Mouse (Mus musculus) limb, embryonic 10.5 days (tissue): ENCODE results near the gene Alg1. TPM values are rescaled to one million over a fixed set of nuclear protein-coding genes. Genes with fewer than 3 reads are reported as not detected.

Experiments used
- DNase-seq: peaks from one replicate; pipeline ENCODE4 v3.0.0-alpha.2; 2017; ENCODE audit warnings: low spot score
- H3K27ac ChIP-seq: fragments of 300-500 bp; sonication (generic); 2 replicates; pipeline ENCODE4 v1.5.1; 2016; ENCODE audit warnings: mild to moderate bottlenecking
- H3K27me3 ChIP-seq: fragments of 300-500 bp; sonication (generic); 2 replicates; pipeline ENCODE4 v1.6.1; 2016; ENCODE audit warnings: low read depth, mild to moderate bottlenecking; ENCODE audit not compliant: poor library complexity, severe bottlenecking
- H3K36me3 ChIP-seq: fragments of 300-500 bp; sonication (generic); 2 replicates; pipeline ENCODE4 v1.6.1; 2016; ENCODE audit warnings: mild to moderate bottlenecking, moderate library complexity
- H3K4me1 ChIP-seq: fragments of 300-500 bp; sonication (generic); 2 replicates; pipeline ENCODE4 v1.6.1; 2016
- H3K4me3 ChIP-seq: fragments of 300-500 bp; sonication (generic); 2 replicates; pipeline ENCODE4 v1.5.1; 2016; ENCODE audit warnings: mild to moderate bottlenecking, moderate library complexity
- H3K9me3 ChIP-seq: fragments of 300-500 bp; sonication (generic); replicated peaks from 2 replicates; pipeline ENCODE4 v1.6.1; 2016; ENCODE audit warnings: mild to moderate bottlenecking
- WGBS: fragments of 180-500 bp; shearing (Covaris S2); methylation state at CpG from one replicate; pipeline ENCODE4 v1.1.7; 2016; 5-methylcytosine and 5-hydroxymethylcytosine counted together
- polyA plus RNA-seq: library from polyadenylated mRNA; unstranded; fragments of >200 nt; fragmentation: Nextera tagmentation; extraction: Ambion mirVana; gene quantifications from 2 replicates; pipeline ENCODE4 v1.2.1, GENCODE M21; 2016

Alg1 gene
- polyA plus RNA-seq: 25.9 and 29.9 TPM in 2 replicates

DNA sequence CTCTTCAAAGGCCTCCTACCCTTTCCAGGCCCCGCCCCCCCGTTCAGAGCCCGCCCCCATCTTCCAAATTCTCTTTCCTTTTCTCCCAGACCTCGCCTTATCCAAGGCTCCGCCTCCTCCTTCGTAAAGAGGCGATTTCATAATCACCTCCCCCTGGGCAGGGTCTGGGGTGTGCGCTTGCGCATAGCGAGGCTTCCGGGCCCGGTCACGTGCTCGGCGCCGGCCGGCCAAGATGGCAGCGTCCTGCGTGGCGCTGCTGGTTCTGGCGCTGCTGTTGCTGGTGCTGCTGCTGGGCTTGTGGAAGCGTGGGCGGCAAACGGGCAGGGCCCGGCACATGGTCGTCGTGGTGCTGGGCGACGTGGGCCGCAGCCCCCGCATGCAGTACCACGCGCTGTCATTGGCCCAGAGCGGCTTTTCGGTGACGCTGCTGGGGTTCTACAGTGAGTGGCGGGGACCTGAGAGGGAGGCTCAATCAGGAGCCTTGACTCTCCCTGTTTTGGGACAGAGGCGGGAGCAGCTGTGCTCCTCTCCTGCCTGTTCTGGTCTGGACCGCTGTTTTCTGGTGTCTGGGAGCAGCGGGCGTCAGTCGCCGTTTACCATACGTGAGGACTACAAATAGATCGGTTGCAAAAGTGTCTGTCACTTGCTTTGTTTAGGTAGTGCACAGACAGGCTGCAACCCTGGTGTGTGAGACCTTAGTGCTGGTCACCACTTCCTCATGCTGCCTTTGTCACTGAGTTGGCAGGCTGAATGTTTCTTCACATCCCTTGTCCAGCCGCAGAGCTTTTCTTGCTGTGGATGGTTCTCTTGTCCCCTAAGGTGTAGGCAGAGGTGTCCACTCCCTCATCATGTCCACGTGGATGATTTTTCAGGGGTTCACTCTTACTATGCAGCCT is at the start of gene Alg1:
Gene Alg1, plus strand, starts transcription at position 204 of the 896 bp plus-strand sequence.
- peaks cover 12% of the 10 kb centered on the region; the same call in 1 of the 2 replicates for H3K36me3 ChIP-seq
- DNase-seq: peak; percentile 95
- no peaks in the 10 kb centered on the region for H3K27me3 ChIP-seq
- H3K27ac ChIP-seq: peak within 1 kb of the TSS; percentile 84
- H3K4me3 ChIP-seq: peak within 1 kb of the TSS; percentile 93
- peaks cover 7% of the 10 kb centered on the region for H3K4me1 ChIP-seq
- 3% methylated on average over 47 of the region's 47 CpGs for WGBS
- no peaks in the 10 kb centered on the region for H3K9me3 ChIP-seq

DNA sequence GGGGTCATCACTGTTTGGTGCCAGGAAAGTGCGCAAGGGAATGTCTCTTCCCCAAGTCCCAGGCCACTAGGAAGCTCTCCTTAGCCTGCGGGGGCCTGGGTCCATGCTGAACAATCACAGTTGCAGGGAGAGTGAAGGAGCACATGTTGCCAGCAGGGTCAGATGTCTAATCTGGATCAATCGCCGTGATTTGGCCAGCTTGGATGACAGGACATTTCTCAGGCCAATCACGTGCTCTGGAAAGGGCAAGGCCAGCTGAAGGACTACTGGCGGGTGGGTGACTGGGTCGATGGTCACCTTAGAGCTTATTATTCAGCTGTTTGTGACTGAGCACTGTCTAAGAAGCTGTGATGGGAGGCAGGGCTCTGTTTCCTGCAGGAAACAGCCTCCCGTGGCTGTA is 49.3 kb upstream of the Alg1 start:
- H3K9me3 ChIP-seq: no peaks in the 10 kb centered on the region
- no peak overlapping the region for H3K4me3 ChIP-seq
- DNase-seq: no peak
- no peaks in the 10 kb centered on the region for H3K27me3 ChIP-seq
- no peak overlapping the region for H3K27ac ChIP-seq
- no peaks in the 10 kb centered on the region for H3K4me1 ChIP-seq
- H3K36me3 ChIP-seq: no peaks in the 10 kb centered on the region
- 65% methylated on average over 8 of the region's 8 CpGs for WGBS

DNA sequence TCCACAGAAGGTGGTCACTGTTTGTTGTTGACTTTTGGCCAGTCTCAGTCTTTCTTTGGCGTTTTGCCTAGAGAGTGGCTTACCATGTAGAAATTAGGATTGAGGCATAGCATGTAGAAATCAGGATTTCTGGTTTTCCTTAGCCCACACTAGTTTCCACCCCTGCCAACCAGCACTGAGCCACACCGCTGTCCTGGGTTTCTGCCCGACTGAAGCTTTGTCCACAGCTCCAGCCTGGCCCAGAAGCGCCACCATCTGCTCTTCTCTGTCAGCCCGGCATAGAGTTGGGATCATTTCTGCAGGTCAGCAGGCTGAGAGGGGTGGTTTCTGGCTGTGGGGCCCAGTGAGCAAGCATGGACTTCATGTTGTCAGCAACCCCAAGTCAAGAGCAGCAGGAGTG is 48.5 kb upstream of the Alg1 start:
- Histone ChIP-seq H3K36me3 (no peaks in the 10 kb centered on the region), H3K4me3 (no peak overlapping the region), H3K27me3 (no peaks in the 10 kb centered on the region), H3K27ac (no peak overlapping the region), H3K4me1 (no peaks in the 10 kb centered on the region), H3K9me3 (no peaks in the 10 kb centered on the region)
- 89% methylated on average over 5 of the region's 5 CpGs for WGBS
- no peak for DNase-seq

DNA sequence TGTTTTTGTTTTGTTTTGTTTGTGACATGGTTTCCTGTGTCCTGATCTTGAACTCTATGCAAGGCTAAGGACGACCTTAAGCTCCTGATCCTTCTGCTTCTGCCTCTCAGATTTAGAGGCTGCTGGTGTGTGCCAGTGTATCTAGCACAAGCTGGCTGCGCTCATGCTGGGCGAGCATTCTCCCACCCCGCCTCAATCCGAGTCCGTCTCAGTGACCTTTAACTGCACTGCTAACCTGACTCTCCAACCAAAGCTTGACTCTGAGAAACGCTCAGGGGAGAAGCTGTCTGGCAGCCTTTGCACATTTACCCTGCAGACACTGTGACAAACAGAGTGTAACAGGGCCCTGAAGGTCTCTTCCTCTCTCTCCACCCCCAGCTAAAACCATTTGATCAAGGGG is 47.7 kb upstream of the Alg1 start:
- WGBS: 72% methylated on average over 7 of the region's 7 CpGs
- Histone ChIP-seq H3K27me3 (no peaks in the 10 kb centered on the region), H3K36me3 (no peaks in the 10 kb centered on the region), H3K27ac (no peak overlapping the region), H3K4me1 (no peaks in the 10 kb centered on the region), H3K9me3 (no peaks in the 10 kb centered on the region), H3K4me3 (no peak overlapping the region)
- DNase-seq: no peak

DNA sequence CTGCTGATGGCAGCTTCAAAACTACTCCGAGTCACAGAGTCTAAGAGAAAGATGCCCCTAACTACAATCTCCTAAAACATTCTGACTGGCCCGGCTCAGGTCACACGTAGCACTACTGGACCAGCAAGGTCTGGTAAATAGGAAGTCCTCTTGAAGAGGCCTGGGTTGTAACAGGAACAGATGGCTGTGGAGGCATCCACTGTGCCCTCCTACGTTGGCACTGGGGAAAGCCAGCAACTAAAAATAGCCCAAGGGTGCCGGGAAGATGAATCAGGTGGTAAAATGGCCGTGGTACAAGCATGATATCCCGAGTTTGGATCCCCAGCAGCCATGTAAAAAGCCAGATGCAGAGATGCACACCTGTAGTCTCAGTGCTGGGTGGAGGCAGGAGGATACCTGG is 47.2 kb upstream of the Alg1 start:
- 77% methylated on average over 7 of the region's 7 CpGs for WGBS
- no peak for DNase-seq
- no peaks in the 10 kb centered on the region for H3K36me3 ChIP-seq
- H3K4me3 ChIP-seq: no peak overlapping the region
- H3K4me1 ChIP-seq: no peaks in the 10 kb centered on the region
- H3K9me3 ChIP-seq: no peaks in the 10 kb centered on the region
- H3K27ac ChIP-seq: no peak overlapping the region
- no peaks in the 10 kb centered on the region for H3K27me3 ChIP-seq

DNA sequence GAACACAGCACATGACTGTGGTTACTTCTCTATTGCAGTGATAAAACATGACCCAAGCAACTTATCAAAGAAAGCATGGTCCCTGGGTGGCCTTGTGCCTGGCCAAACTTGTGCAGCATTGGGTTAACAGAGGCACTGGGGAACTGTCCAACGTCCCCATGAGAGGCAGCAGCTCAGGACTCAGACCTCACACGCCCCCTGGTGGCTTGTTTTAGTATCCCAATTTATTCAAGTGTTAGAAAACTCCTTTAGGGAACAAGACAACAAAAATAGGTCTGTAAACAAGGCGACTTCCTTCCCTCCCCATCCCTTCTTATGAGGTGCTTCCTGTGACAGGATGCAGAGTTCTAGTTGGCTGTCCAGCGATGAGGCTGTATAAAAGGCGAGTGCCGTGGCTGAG is 38.3 kb upstream of the Alg1 start:
- no peaks in the 10 kb centered on the region for H3K9me3 ChIP-seq
- H3K27me3 ChIP-seq: no peaks in the 10 kb centered on the region
- H3K4me3 ChIP-seq: no peak overlapping the region
- H3K27ac ChIP-seq: no peak overlapping the region
- H3K4me1 ChIP-seq: no peaks in the 10 kb centered on the region
- H3K36me3 ChIP-seq: 0 out of 2 replicates have a peak, but pooled peaks cover under 1% of the 10 kb centered on the region
- WGBS: 31% methylated on average over 6 of the region's 6 CpGs
- DNase-seq: peak; percentile 64

DNA sequence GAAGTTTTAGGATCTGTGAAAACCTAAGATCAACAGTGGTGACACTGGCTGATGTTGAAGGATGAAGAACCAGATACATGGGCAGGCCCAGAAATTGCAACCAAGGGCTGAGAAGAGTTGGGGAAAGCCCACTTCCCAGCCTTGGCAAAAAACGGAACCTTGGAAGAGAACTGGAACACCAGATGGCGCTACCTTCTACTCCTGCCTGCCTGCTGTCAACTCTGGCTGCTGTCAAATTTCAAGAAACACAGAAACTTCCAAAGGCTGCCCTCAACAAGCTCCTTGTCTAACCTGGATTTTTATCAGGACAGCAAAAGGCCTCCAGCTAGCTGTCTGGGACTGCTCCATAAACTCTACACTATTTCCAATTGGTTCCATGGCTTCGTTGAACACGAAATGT is 30.7 kb upstream of the Alg1 start:
- no peak overlapping the region for H3K27ac ChIP-seq
- peaks cover 14% of the 10 kb centered on the region for H3K4me1 ChIP-seq
- WGBS: 9% methylated on average over 4 of the region's 4 CpGs
- H3K27me3 ChIP-seq: no peaks in the 10 kb centered on the region
- 0 out of 2 replicates have a peak, but pooled peaks cover 5% of the 10 kb centered on the region for H3K36me3 ChIP-seq
- no peaks in the 10 kb centered on the region for H3K9me3 ChIP-seq
- H3K4me3 ChIP-seq: peak overlapping the region; percentile 76
- peak; percentile 54 for DNase-seq

DNA sequence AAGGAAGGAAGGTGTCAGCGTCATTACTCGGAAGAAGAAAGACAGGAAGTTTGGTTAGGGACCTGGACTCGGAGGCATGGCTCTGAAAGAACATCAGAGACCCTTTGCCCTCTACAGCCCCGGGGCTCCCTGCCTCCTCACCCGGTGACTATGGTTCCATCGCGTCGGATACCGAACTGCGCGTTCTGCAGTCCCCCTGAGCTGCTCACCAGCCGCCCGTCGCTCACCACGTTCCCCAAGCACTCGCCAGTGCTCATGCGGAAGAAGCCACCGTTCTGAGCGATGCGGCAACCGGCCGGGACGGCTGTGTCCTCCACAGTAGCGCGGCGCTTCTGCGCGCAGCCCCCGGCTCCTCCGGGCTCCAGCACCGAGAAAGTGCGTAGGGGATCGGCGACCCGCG is 30.2 kb upstream of the Alg1 start:
- Histone ChIP-seq H3K27me3 (no peaks in the 10 kb centered on the region), H3K4me1 (peaks cover 14% of the 10 kb centered on the region), H3K4me3 (peak overlapping the region; percentile 76), H3K36me3 (0 out of 2 replicates have a peak, but pooled peaks cover 5% of the 10 kb centered on the region), H3K27ac (peak overlapping the region; percentile 75), H3K9me3 (no peaks in the 10 kb centered on the region)
- no peak for DNase-seq
- WGBS: 1% methylated on average over 36 of the region's 36 CpGs

DNA sequence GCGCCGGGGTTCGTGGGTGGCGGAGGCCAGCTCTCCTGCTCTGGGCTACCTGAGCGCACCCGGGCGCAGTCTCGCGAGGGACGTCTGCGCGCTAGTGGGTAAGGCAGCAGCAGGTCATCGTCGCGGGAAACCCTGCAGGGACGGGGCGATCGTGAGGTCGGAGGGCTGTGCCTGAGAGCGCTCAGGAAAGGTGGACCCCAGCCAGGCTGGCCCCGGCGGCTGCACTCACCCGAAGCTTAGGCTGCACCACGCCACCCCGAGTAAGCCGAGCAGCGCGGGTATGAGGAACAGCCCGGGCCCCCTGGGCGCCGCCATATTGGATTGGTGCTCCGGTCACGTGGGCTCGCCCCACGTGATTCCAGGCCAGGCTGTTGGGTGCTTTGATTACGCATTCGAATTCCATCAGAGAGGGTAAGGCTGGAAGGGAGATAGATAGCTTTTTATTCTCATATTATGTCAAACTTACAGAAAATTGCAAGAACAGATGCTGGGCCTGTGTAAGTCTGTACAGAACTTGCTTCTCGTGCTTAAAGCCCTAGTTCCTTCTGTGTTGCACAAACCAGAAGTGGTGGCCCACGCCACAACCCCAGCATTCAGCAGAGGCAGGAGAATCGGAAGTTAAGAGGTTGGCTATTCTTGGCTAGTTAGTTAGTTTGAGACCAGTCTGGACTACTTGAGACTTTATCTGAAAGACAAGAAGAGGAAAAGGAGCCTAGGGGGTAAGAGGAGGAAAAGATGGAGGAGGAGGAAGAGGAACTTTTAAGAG is 29.6 kb upstream of the Alg1 start, which contains the start of gene Nagpa:
Gene Nagpa, minus strand, starts transcription at position 345 of the 766 bp plus-strand sequence.
- H3K27ac ChIP-seq: peak within 1 kb of the TSS; percentile 75
- peak; percentile 93 for DNase-seq
- H3K36me3 ChIP-seq: 0 out of 2 replicates have a peak, but pooled peaks cover 5% of the 10 kb centered on the region
- no peaks in the 10 kb centered on the region for H3K27me3 ChIP-seq
- no peaks in the 10 kb centered on the region for H3K9me3 ChIP-seq
- H3K4me3 ChIP-seq: peak within 1 kb of the TSS; percentile 76
- H3K4me1 ChIP-seq: peaks cover 14% of the 10 kb centered on the region
- 5% methylated on average over 40 of the region's 40 CpGs for WGBS

DNA sequence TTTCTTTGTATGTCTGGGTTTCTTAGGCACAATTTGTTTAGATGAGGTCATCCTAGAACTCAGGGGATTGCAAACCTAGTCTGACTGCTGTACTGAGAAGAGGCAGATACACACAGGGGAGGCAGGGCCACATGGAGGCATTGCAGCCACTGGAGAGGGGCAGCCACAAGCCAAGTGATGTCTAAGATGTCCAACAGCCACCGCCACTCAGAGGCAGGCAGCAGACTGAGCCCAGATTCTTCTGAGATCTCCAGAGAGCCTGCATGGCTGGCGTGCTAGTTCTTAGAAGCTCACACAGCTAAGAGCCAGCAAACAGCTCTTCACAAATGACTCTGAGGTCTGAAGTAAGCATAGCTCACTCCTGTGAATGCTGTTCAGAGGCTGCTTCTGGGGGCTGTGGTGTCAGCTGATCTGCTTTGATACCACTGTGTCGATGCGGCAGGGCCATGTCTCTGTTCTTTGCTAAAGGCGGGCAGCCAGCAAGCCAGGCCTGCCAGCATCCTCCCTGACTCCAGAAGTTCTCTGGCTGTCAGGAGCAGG is 27.9 kb upstream of the Alg1 start:
- Histone ChIP-seq H3K27me3 (no peaks in the 10 kb centered on the region), H3K4me1 (peaks cover 14% of the 10 kb centered on the region), H3K36me3 (0 out of 2 replicates have a peak, but pooled peaks cover under 1% of the 10 kb centered on the region), H3K27ac (no peak overlapping the region), H3K9me3 (no peaks in the 10 kb centered on the region), H3K4me3 (no peak overlapping the region)
- no peak for DNase-seq
- WGBS: 88% methylated on average over 5 of the region's 5 CpGs

DNA sequence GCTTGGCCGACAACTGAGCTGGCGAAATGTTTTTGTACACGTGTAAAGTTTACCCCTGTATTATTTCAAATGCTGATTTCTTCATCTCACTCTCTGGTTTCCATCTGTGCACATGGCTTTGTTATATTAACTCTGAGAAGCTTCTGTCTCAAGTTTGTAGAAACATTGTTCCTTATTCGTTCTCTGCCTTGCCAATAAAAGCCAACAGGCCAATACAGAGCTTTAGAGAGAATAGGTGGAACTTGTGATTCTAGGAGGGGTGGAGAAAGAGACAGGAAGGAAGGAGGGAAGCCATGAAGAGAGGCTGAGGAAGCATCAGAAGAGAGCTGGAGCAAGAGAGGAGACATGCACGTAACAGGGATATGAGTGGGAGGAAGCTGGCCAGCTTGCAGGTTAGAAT is 27.4 kb upstream of the Alg1 start:
- Histone ChIP-seq H3K27me3 (no peaks in the 10 kb centered on the region), H3K9me3 (no peaks in the 10 kb centered on the region), H3K27ac (no peak overlapping the region), H3K4me1 (peaks cover 14% of the 10 kb centered on the region), H3K36me3 (no peaks in the 10 kb centered on the region), H3K4me3 (no peak overlapping the region)
- no peak for DNase-seq
- WGBS: 74% methylated on average over 5 of the region's 5 CpGs

DNA sequence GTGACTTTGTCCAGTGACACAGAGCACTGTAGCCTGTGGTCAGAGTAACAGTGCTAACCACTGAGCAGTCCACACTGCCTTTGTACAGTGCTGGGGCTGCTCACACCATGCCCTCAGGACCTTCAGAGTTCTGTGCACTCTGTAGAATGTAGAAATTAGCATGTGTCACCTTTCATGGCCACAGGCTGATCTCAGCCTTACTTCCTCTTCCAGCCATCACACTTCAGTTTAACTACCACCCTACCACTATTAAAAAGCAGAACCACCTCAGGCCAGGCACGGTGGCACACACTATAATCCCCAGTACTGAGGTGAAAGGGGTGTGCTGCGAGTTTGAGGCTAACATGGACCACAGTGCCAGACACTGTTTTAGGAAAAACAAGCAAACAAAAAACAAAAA is 23.1 kb upstream of the Alg1 start:
- no peak overlapping the region for H3K4me3 ChIP-seq
- H3K27me3 ChIP-seq: no peaks in the 10 kb centered on the region
- H3K36me3 ChIP-seq: no peaks in the 10 kb centered on the region
- H3K9me3 ChIP-seq: no peaks in the 10 kb centered on the region
- no peak for DNase-seq
- H3K4me1 ChIP-seq: no peaks in the 10 kb centered on the region
- H3K27ac ChIP-seq: no peak overlapping the region
- 77% methylated on average over 2 of the region's 2 CpGs for WGBS

DNA sequence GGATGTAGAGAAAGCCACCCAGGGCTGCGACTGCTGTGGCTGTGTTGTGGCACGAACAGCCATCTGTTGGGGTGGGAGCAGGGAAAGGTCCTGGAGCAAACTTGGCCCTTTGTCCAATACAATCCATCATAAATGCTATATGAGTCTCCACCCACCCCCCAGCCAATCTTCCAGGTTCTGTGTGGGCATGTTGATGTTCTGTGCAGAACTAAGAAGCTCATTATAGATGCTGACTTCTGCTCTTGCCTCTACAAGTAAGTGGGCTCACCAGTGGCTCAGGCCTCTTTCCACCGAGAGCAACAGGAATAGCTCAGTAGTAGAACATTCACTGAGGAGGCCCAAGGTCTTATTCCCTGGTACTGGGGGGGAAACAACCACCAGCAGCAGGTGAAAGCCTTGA is 21.3 kb upstream of the Alg1 start:
- Histone ChIP-seq H3K36me3 (no peaks in the 10 kb centered on the region), H3K4me3 (no peak overlapping the region), H3K4me1 (no peaks in the 10 kb centered on the region), H3K27me3 (no peaks in the 10 kb centered on the region), H3K9me3 (no peaks in the 10 kb centered on the region), H3K27ac (no peak overlapping the region)
- no peak for DNase-seq
- WGBS: 87% methylated on average over 3 of the region's 3 CpGs
